Mouse (Mus musculus): Measurements from ENCODE around the gene Gm9970. TPM values are rescaled to one million over a fixed set of nuclear protein-coding genes. Genes with fewer than 3 reads are reported as not detected.
A peak's percentile ranks its signal among the peaks of the same experiment; 100 is the strongest.

The Gm9970 gene
- 0.54 TPM in 1 of 2 replicates, not detected in the other for polyA plus RNA-seq (2015; fragmentation: Nextera tagmentation; extraction: Ambion mirVana)

GRCm38 (mm10) chr5:31240637-31241521 lies at the start of gene Gm9970, which contains the start of gene Nrbp1:
TSS of gene Gm9970 (minus strand) at chr5:31241232.
TSS of gene Nrbp1 (plus strand) at chr5:31240864.
- peak within 1 kb of the TSS; percentile 93 for H3K4me3 ChIP-seq
- H3K27me3 ChIP-seq = no peaks in the 10 kb centered on the region
- peak; percentile 99 for ATAC-seq (ENCODE audit: insufficient number of reproducible peaks, insufficient read depth, low FRiP score, low TSS enrichment, low read depth)
- peak within 1 kb of the TSS; percentile 99 for H3K27ac ChIP-seq
- peaks cover 23% of the 10 kb centered on the region for H3K36me3 ChIP-seq
- H3K9ac ChIP-seq = peak within 1 kb of the TSS; percentile 96
- H3K4me2 ChIP-seq = peak within 1 kb of the TSS; percentile 92
- no peaks in the 10 kb centered on the region; the same call in 1 of the 2 replicates for H3K9me3 ChIP-seq
- under 1% methylated on average over 103 of the region's 103 CpGs for WGBS
- H3K4me1 ChIP-seq = peaks cover 8% of the 10 kb centered on the region

- H3K4me3 ChIP-seq = peak overlapping the region; percentile 50
- peaks cover 34% of the 10 kb centered on the region for H3K4me1 ChIP-seq
- H3K27ac ChIP-seq = no peak overlapping the region
- H3K9ac ChIP-seq = peak overlapping the region; percentile 73; the same call in 1 of the 2 replicates
- H3K4me2 ChIP-seq = peak overlapping the region; percentile 69
- H3K27me3 ChIP-seq = no peaks in the 10 kb centered on the region
- WGBS = 80% methylated on average over 3 of the region's 3 CpGs
- no peak for ATAC-seq (ENCODE audit: insufficient number of reproducible peaks, insufficient read depth, low FRiP score, low TSS enrichment, low read depth)
- H3K9me3 ChIP-seq = no peaks in the 10 kb centered on the region
- H3K36me3 ChIP-seq = peaks cover 45% of the 10 kb centered on the region
Measured at GRCm38 (mm10) chr5:31289626-31290230, 48.7 kb upstream of the Gm9970 start.

- Histone ChIP-seq H3K4me1 (peaks cover 23% of the 10 kb centered on the region), H3K4me3 (no peak overlapping the region), H3K36me3 (peaks cover 49% of the 10 kb centered on the region), H3K9ac (no peak overlapping the region), H3K27ac (no peak overlapping the region), H3K4me2 (no peak overlapping the region), H3K27me3 (no peaks in the 10 kb centered on the region), H3K9me3 (no peaks in the 10 kb centered on the region)
- WGBS = 78% methylated on average over 3 of the region's 3 CpGs
- no peak for ATAC-seq (ENCODE audit: insufficient number of reproducible peaks, insufficient read depth, low FRiP score, low TSS enrichment, low read depth)
Measured at GRCm38 (mm10) chr5:31288655-31289054, 47.6 kb upstream of the Gm9970 start.

- no peak overlapping the region for H3K4me3 ChIP-seq
- H3K4me2 ChIP-seq = no peak overlapping the region
- WGBS = 82% methylated on average over 4 of the region's 4 CpGs
- no peaks in the 10 kb centered on the region for H3K27me3 ChIP-seq
- H3K27ac ChIP-seq = no peak overlapping the region
- no peaks in the 10 kb centered on the region for H3K9me3 ChIP-seq
- peaks cover 49% of the 10 kb centered on the region for H3K36me3 ChIP-seq
- H3K9ac ChIP-seq = no peak overlapping the region
- peaks cover 23% of the 10 kb centered on the region for H3K4me1 ChIP-seq
- ATAC-seq (ENCODE audit: insufficient number of reproducible peaks, insufficient read depth, low FRiP score, low TSS enrichment, low read depth) = no peak
Measured at GRCm38 (mm10) chr5:31288225-31288624, 47.2 kb upstream of the Gm9970 start.

- no peak overlapping the region for H3K4me2 ChIP-seq
- H3K4me1 ChIP-seq = no peaks in the 10 kb centered on the region
- H3K4me3 ChIP-seq = no peak overlapping the region
- 85% methylated on average over 20 of the region's 20 CpGs for WGBS
- peaks cover 90% of the 10 kb centered on the region for H3K36me3 ChIP-seq
- ATAC-seq (ENCODE audit: insufficient number of reproducible peaks, insufficient read depth, low FRiP score, low TSS enrichment, low read depth) = no peak
- H3K9me3 ChIP-seq = no peaks in the 10 kb centered on the region
- H3K27ac ChIP-seq = no peak overlapping the region
- H3K9ac ChIP-seq = no peak overlapping the region
- no peaks in the 10 kb centered on the region for H3K27me3 ChIP-seq
Measured at GRCm38 (mm10) chr5:31279245-31279988, 38.4 kb upstream of the Gm9970 start.

- peaks cover 83% of the 10 kb centered on the region for H3K36me3 ChIP-seq
- 87% methylated on average over 6 of the region's 6 CpGs for WGBS
- no peak overlapping the region for H3K27ac ChIP-seq
Measured at GRCm38 (mm10) chr5:31273018-31273417, 32.0 kb upstream of the Gm9970 start.

GRCm38 (mm10) chr5:31267686-31268085 lies 26.7 kb upstream of the Gm9970 start:
- H3K27me3 ChIP-seq = no peaks in the 10 kb centered on the region
- no peaks in the 10 kb centered on the region for H3K9me3 ChIP-seq
- no peak overlapping the region for H3K4me3 ChIP-seq
- no peak overlapping the region for H3K9ac ChIP-seq
- H3K27ac ChIP-seq = no peak overlapping the region
- no peak for ATAC-seq (ENCODE audit: insufficient number of reproducible peaks, insufficient read depth, low FRiP score, low TSS enrichment, low read depth)
- H3K4me1 ChIP-seq = no peaks in the 10 kb centered on the region
- no peak overlapping the region for H3K4me2 ChIP-seq
- H3K36me3 ChIP-seq = peaks cover 94% of the 10 kb centered on the region
- 78% methylated on average over 6 of the region's 6 CpGs for WGBS

More at GRCm38 (mm10) chr5:31273018-31273417, 32.0 kb upstream of the Gm9970 start:
- Histone ChIP-seq H3K4me2 (no peak overlapping the region), H3K4me3 (no peak overlapping the region), H3K9me3 (no peaks in the 10 kb centered on the region), H3K4me1 (no peaks in the 10 kb centered on the region), H3K9ac (no peak overlapping the region), H3K27me3 (no peaks in the 10 kb centered on the region)
- ATAC-seq (ENCODE audit: insufficient number of reproducible peaks, insufficient read depth, low FRiP score, low TSS enrichment, low read depth) = no peak

- 93% methylated on average over 7 of the region's 7 CpGs for WGBS
- Histone ChIP-seq H3K4me1 (no peaks in the 10 kb centered on the region), H3K27me3 (no peaks in the 10 kb centered on the region), H3K27ac (no peak overlapping the region), H3K4me2 (no peak overlapping the region), H3K4me3 (no peak overlapping the region), H3K9me3 (no peaks in the 10 kb centered on the region), H3K9ac (no peak overlapping the region), H3K36me3 (peaks cover 97% of the 10 kb centered on the region)
- ATAC-seq (ENCODE audit: insufficient number of reproducible peaks, insufficient read depth, low FRiP score, low TSS enrichment, low read depth) = no peak
Measured at GRCm38 (mm10) chr5:31266101-31266500, 25.1 kb upstream of the Gm9970 start.

GRCm38 (mm10) chr5:31257616-31258015 lies 16.6 kb upstream of the Gm9970 start:
- Histone ChIP-seq H3K4me2 (no peak overlapping the region), H3K27me3 (no peaks in the 10 kb centered on the region), H3K27ac (no peak overlapping the region), H3K4me3 (no peak overlapping the region), H3K9me3 (no peaks in the 10 kb centered on the region), H3K9ac (no peak overlapping the region), H3K36me3 (peaks cover 88% of the 10 kb centered on the region), H3K4me1 (peaks cover 12% of the 10 kb centered on the region)
- no peak for ATAC-seq (ENCODE audit: insufficient number of reproducible peaks, insufficient read depth, low FRiP score, low TSS enrichment, low read depth)
- 87% methylated on average over 11 of the region's 11 CpGs for WGBS

- Histone ChIP-seq H3K4me1 (peaks cover 28% of the 10 kb centered on the region), H3K36me3 (peaks cover 87% of the 10 kb centered on the region), H3K27me3 (no peaks in the 10 kb centered on the region), H3K9me3 (no peaks in the 10 kb centered on the region), H3K9ac (no peak overlapping the region), H3K4me2 (no peak overlapping the region), H3K4me3 (no peak overlapping the region), H3K27ac (no peak overlapping the region)
- no peak for ATAC-seq (ENCODE audit: insufficient number of reproducible peaks, insufficient read depth, low FRiP score, low TSS enrichment, low read depth)
- 95% methylated on average over 2 of the region's 2 CpGs for WGBS
Measured at GRCm38 (mm10) chr5:31255971-31256370, 14.9 kb upstream of the Gm9970 start.

GRCm38 (mm10) chr5:31255381-31255780 lies 14.3 kb upstream of the Gm9970 start:
- 90% methylated on average over 2 of the region's 2 CpGs for WGBS
- Histone ChIP-seq H3K9me3 (no peaks in the 10 kb centered on the region), H3K9ac (no peak overlapping the region), H3K27ac (no peak overlapping the region), H3K27me3 (no peaks in the 10 kb centered on the region), H3K4me3 (no peak overlapping the region), H3K4me2 (no peak overlapping the region), H3K36me3 (peaks cover 87% of the 10 kb centered on the region), H3K4me1 (peaks cover 34% of the 10 kb centered on the region)
- no peak for ATAC-seq (ENCODE audit: insufficient number of reproducible peaks, insufficient read depth, low FRiP score, low TSS enrichment, low read depth)
